Mouse (Mus musculus) lung, embryonic 15.5 days (tissue): ENCODE results near the gene Adam17. TPM values are rescaled to one million over a fixed set of nuclear protein-coding genes. Genes with fewer than 3 reads are reported as not detected.

Experiments
- ATAC-seq: fragments of 200-750 bp; cut with Nextera tagmentation; 2 replicates; pipeline ENCODE4 v1.8.0; 2017; ENCODE audit warnings: moderate number of reproducible peaks, borderline replicate concordance; ENCODE audit not compliant: low FRiP score, low TSS enrichment; ENCODE audit errors: extremely low read depth
- H3K27ac ChIP-seq: fragments of 300-500 bp; sonication (generic); 2 replicates; pipeline ENCODE4 v1.5.1; 2015; ENCODE audit warnings: moderate library complexity, mild to moderate bottlenecking, inconsistent platforms
- H3K27me3 ChIP-seq: fragments of 300-500 bp; sonication (generic); 2 replicates; pipeline ENCODE4 v1.6.1; 2015; ENCODE audit warnings: inconsistent platforms
- H3K36me3 ChIP-seq: fragments of 300-500 bp; sonication (generic); 2 replicates; pipeline ENCODE4 v1.6.1; 2015; ENCODE audit warnings: inconsistent platforms
- H3K4me1 ChIP-seq: fragments of 300-500 bp; sonication (generic); 2 replicates; pipeline ENCODE4 v1.6.1; 2015; ENCODE audit warnings: inconsistent platforms
- H3K4me2 ChIP-seq: fragments of 300-500 bp; sonication (generic); 2 replicates; pipeline ENCODE4 v1.6.1; 2015; ENCODE audit warnings: inconsistent platforms, mild to moderate bottlenecking, moderate library complexity
- H3K4me3 ChIP-seq: fragments of 300-500 bp; sonication (generic); 2 replicates; pipeline ENCODE4 v1.5.1; 2015; ENCODE audit warnings: mild to moderate bottlenecking, inconsistent platforms
- H3K9ac ChIP-seq: fragments of 300-500 bp; sonication (generic); 2 replicates; pipeline ENCODE4 v1.6.1; 2015; ENCODE audit warnings: inconsistent platforms
- H3K9me3 ChIP-seq: fragments of 300-500 bp; sonication (generic); 2 replicates; pipeline ENCODE4 v1.6.1; 2016; ENCODE audit warnings: inconsistent platforms
- WGBS: fragments of 180-500 bp; shearing (Covaris S2); methylation state at CpG from one replicate; pipeline ENCODE4 v1.1.7; 2015; 5-methylcytosine and 5-hydroxymethylcytosine counted together
- polyA plus RNA-seq: library from polyadenylated mRNA; unstranded; fragments of >200 nt; fragmentation: Nextera tagmentation; extraction: Ambion mirVana; gene quantifications from 2 replicates; pipeline ENCODE4 v1.2.1, GENCODE M21; 2015

Adam17 gene
- polyA plus RNA-seq, 1 experiment from 2014 or later: 46.6 TPM

- WGBS: 78% methylated on average over 7 of the region's 7 CpGs
These were observed 72.1 kb downstream of the Adam17 start for GRCm38 (mm10) chr12:21301324-21301723.

DNA sequence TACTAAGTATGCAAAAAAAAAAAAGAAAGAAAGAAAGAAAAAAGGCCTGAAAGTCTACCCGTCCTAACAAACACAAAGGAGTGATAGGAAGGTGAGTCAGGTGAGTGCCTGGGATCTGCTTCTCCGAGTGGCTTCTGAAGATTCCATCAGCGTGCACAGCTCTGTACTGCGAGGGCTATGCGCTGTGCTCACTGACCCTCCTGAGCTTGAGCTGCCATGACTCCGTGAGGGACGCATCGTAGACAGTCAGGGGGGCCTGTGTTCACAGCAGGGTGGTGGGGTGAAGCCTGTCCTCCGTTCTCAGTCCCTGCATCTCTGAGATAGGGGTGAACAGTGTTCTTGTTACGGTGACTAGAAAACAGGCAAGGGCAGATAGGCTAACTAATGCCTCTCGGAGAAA is 74.6 kb downstream of the Adam17 start:
- no peak overlapping the region for H3K9ac ChIP-seq
- WGBS: 90% methylated on average over 11 of the region's 11 CpGs
- H3K27ac ChIP-seq: no peak overlapping the region
- H3K27me3 ChIP-seq: no peaks in the 10 kb centered on the region
- no peaks in the 10 kb centered on the region for H3K4me1 ChIP-seq
- ATAC-seq: no peak
- H3K36me3 ChIP-seq: peaks cover 84% of the 10 kb centered on the region
- no peak overlapping the region for H3K4me3 ChIP-seq
- no peaks in the 10 kb centered on the region for H3K9me3 ChIP-seq
- H3K4me2 ChIP-seq: no peak overlapping the region

More at GRCm38 (mm10) chr12:21301324-21301723, 72.1 kb downstream of the Adam17 start:
- ATAC-seq: no peak
- no peak overlapping the region for H3K4me3 ChIP-seq
- no peaks in the 10 kb centered on the region for H3K27me3 ChIP-seq
- H3K4me1 ChIP-seq: no peaks in the 10 kb centered on the region
- H3K4me2 ChIP-seq: no peak overlapping the region
- no peak overlapping the region for H3K27ac ChIP-seq
- H3K9ac ChIP-seq: no peak overlapping the region
- no peaks in the 10 kb centered on the region for H3K9me3 ChIP-seq
- H3K36me3 ChIP-seq: peaks cover 78% of the 10 kb centered on the region

DNA sequence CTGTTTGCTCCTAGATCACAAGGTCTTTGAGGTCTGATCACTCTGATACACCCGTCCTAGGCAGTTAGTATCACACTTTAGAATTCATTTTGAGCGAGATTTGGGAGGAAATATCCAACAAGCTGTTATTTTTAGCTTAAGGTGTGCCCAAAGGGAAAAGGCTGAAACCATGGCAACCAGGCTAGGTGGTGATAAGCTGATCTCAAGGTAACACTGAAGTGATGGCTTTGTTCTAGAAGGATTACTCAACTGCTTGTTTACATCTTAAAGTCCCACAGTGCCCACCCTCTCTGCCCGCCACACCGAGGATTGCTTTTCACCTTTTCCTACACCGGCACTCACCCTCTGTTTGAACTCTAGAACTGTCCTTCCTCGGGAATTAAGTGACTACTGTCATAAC is 83.8 kb downstream of the Adam17 start:
- no peak for ATAC-seq
- Histone ChIP-seq H3K4me2 (peak overlapping the region; percentile 16; the same call in 1 of the 2 replicates), H3K4me1 (peaks cover 34% of the 10 kb centered on the region), H3K36me3 (peaks cover 40% of the 10 kb centered on the region), H3K9ac (no peak overlapping the region), H3K9me3 (no peaks in the 10 kb centered on the region), H3K4me3 (no peak overlapping the region), H3K27me3 (no peaks in the 10 kb centered on the region), H3K27ac (peak overlapping the region; percentile 79)
- 49% methylated on average over 6 of the region's 6 CpGs for WGBS

DNA sequence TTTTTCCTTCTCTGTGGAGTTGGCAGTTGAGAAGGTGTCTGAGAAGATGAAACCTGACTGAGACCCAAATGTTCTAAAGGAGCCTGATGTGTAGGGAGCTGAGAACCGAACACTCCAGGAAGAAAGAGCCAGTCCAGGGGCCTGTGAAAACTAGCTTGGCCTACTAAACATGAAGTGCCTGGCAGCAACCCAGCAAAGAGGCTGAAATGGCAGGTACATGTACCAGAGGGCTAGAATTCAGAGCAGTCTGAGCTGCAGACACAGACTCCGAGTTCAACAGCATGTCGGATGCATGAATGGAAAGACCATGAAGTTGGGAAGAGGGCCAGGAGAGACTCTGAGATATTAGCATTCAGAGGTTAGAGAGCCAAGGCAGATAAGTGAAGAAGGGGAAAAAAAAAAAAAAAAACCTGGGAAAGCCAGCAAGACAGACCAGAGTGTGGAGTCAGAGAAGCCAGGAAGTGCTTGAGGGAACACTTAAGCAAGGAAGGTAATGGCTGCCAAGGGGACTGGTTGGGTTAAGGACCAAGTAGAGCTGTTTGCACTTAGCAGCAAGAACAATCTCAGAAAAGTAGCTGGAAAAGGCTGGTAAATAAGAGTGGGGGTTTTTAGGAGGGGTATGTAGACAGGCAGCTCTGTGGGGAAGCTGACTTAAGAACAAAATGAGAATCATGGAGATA is 84.6 kb downstream of the Adam17 start:
- 70% methylated on average over 3 of the region's 3 CpGs for WGBS
- H3K9ac ChIP-seq: no peak overlapping the region
- no peak overlapping the region; the same call in 1 of the 2 replicates for H3K4me2 ChIP-seq
- no peak overlapping the region for H3K4me3 ChIP-seq
- peaks cover 34% of the 10 kb centered on the region for H3K4me1 ChIP-seq
- ATAC-seq: no peak
- H3K9me3 ChIP-seq: no peaks in the 10 kb centered on the region
- peaks cover 32% of the 10 kb centered on the region for H3K36me3 ChIP-seq
- peak overlapping the region; percentile 79 for H3K27ac ChIP-seq
- no peaks in the 10 kb centered on the region for H3K27me3 ChIP-seq

- H3K4me1 ChIP-seq: peaks cover 34% of the 10 kb centered on the region
- H3K36me3 ChIP-seq: peaks cover 14% of the 10 kb centered on the region
- peak overlapping the region; percentile 65 for H3K4me3 ChIP-seq
- H3K9ac ChIP-seq: peak overlapping the region; percentile 81
- H3K4me2 ChIP-seq: peak overlapping the region; percentile 77
- ATAC-seq: no peak
- H3K9me3 ChIP-seq: no peaks in the 10 kb centered on the region
- 25% methylated on average over 18 of the region's 18 CpGs for WGBS
- no peaks in the 10 kb centered on the region for H3K27me3 ChIP-seq
- H3K27ac ChIP-seq: peak overlapping the region; percentile 78
These were observed 86.5 kb downstream of the Adam17 start for GRCm38 (mm10) chr12:21286712-21287650.

DNA sequence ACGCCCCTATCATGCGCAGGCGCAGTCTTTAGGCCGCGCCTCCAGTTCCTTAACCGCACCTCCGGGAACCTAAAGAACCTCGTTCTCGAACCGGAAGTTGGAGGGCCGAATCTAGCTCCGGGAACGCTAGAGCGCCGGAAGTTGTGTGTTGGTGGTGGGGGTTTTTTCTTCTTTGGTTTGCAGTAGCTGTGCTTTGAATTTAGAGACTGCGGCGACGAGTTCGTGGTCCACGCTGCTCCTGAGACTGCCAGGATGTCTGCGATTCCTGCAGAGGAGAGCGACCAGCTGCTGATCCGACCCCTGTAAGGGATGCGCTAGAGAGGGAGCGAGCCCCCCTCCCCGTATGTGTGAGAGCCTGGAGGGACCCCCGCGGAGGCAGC is 87.2 kb downstream of the Adam17 start, which contains the start of gene Itgb1bp1:
Gene Itgb1bp1 (minus strand): TSS at position 42 of the 380 bp plus-strand sequence.
- Histone ChIP-seq H3K27me3 (no peaks in the 10 kb centered on the region), H3K4me1 (peaks cover 34% of the 10 kb centered on the region), H3K9ac (peak within 1 kb of the TSS; percentile 81), H3K27ac (peak within 1 kb of the TSS; percentile 78), H3K9me3 (no peaks in the 10 kb centered on the region), H3K36me3 (peaks cover 7% of the 10 kb centered on the region; the same call in 1 of the 2 replicates), H3K4me2 (peak within 1 kb of the TSS; percentile 77), H3K4me3 (peak within 1 kb of the TSS; percentile 65)
- under 1% methylated on average over 28 of the region's 28 CpGs for whole genome bisulfite sequencing
- peak; percentile 93 for ATAC-seq

DNA sequence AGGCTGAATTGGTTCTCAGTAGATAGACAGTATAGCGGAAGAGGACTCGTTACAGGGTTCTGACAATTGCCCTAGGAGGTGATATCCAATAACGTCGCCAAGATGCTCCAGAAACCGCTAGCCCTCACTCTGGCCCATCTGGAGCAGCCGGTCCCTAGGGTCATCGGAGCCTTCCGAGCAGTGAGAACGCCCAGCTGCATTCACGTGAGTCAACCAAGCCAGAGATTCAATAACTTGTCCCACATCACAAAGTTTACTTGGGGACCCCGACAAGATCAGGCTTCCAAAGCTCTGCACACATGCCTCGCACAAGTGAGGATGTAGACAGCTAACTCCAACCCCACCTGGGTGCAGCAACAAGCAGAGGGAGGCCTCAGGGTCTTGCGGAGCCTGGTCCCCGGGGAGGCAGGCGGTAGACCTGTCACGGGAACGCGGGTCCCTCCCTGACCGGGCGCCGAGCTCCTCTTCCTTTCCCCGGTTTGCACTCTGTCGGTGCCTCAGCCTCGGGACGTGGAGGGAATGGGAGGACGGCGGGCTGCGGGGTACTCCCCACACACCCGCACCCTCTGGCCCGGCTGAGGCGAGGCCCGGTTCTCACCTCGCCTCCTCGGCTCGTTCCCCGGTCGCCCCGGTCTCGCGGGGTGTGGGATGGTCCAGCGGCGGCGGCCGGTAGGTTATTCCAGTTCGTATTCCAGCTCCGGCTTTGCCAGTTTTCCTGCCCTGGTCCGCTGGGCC is 87.8 kb downstream of the Adam17 start:
- Histone ChIP-seq H3K36me3 (0 out of 2 replicates have a peak, but pooled peaks cover 5% of the 10 kb centered on the region), H3K4me2 (peak overlapping the region; percentile 77), H3K27me3 (no peaks in the 10 kb centered on the region), H3K27ac (peak overlapping the region; percentile 70), H3K9ac (peak overlapping the region; percentile 81), H3K9me3 (no peaks in the 10 kb centered on the region), H3K4me3 (peak overlapping the region; percentile 65), H3K4me1 (peaks cover 34% of the 10 kb centered on the region)
- WGBS: under 1% methylated on average over 47 of the region's 47 CpGs
- peak; percentile 83; the same call in 1 of the 2 replicates for ATAC-seq

DNA sequence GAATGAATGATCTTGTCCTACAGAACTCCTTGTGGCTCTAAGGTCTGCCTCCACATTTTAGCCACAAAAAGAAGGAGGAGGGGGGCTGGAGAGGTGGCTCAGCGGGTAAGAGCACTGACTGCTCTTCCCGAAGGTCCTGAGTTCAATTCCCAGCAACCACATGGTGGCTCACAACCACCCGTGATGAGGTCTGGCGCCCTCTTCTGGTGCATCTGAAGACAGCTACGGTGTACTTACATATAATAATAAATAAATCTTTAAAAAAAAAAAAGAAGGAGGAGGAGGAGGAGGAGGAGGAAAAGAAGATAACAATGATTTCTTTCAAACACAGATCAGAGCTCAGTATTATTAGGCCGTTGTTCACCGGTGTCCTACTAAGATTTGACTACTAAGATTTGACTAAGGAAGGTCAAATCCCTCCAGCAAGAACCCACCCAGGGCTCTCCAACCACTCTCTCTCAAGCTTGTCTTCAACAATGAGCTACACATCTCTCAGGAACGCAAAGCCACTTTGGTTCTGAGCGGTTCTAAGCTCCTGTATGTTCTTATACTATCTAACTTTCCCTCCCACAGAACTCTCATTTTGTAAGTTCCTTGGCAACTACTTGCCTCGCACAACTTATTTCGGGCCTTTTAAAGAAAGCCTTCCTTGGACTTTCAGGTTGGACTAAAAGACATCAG is 88.5 kb downstream of the Adam17 start, which contains the start of gene Cpsf3:
Gene Cpsf3 (plus strand): TSS at position 631 of the 681 bp plus-strand sequence.
- ATAC-seq: no peak
- Histone ChIP-seq H3K4me1 (peaks cover 34% of the 10 kb centered on the region), H3K36me3 (no peaks in the 10 kb centered on the region), H3K9ac (peak within 1 kb of the TSS; percentile 81), H3K4me3 (peak within 1 kb of the TSS; percentile 65), H3K27ac (peak within 1 kb of the TSS; percentile 78), H3K27me3 (no peaks in the 10 kb centered on the region), H3K4me2 (peak within 1 kb of the TSS; percentile 77), H3K9me3 (no peaks in the 10 kb centered on the region)
- WGBS: 46% methylated on average over 11 of the region's 11 CpGs

GRCm38 (mm10) chr12:21277352-21277864 is 96.0 kb downstream of the Adam17 start:
- Histone ChIP-seq H3K9me3 (no peaks in the 10 kb centered on the region), H3K27ac (no peak overlapping the region), H3K36me3 (peaks cover 3% of the 10 kb centered on the region), H3K4me3 (no peak overlapping the region), H3K4me1 (no peaks in the 10 kb centered on the region), H3K4me2 (no peak overlapping the region), H3K27me3 (no peaks in the 10 kb centered on the region), H3K9ac (no peak overlapping the region)
- no peak for ATAC-seq
- WGBS: 77% methylated on average over 1 of the region's 1 CpGs

GRCm38 (mm10) chr12:21274446-21274845 is 99.0 kb downstream of the Adam17 start:
- no peaks in the 10 kb centered on the region for H3K4me1 ChIP-seq
- peaks cover 26% of the 10 kb centered on the region for H3K36me3 ChIP-seq
- H3K9ac ChIP-seq: no peak overlapping the region
- H3K9me3 ChIP-seq: no peaks in the 10 kb centered on the region
- WGBS: 71% methylated on average over 7 of the region's 7 CpGs
- no peak overlapping the region for H3K27ac ChIP-seq
- no peaks in the 10 kb centered on the region for H3K27me3 ChIP-seq
- no peak for ATAC-seq
- H3K4me2 ChIP-seq: no peak overlapping the region
- H3K4me3 ChIP-seq: no peak overlapping the region
